Mouse (Mus musculus): Measurements from ENCODE around the gene Nbeal2. TPM values are rescaled to one million over a fixed set of nuclear protein-coding genes. Genes with fewer than 3 reads are reported as not detected.

The Nbeal2 gene
- polyA plus RNA-seq, 1 experiment from 2014 or later, result 2.6 TPM

DNA sequence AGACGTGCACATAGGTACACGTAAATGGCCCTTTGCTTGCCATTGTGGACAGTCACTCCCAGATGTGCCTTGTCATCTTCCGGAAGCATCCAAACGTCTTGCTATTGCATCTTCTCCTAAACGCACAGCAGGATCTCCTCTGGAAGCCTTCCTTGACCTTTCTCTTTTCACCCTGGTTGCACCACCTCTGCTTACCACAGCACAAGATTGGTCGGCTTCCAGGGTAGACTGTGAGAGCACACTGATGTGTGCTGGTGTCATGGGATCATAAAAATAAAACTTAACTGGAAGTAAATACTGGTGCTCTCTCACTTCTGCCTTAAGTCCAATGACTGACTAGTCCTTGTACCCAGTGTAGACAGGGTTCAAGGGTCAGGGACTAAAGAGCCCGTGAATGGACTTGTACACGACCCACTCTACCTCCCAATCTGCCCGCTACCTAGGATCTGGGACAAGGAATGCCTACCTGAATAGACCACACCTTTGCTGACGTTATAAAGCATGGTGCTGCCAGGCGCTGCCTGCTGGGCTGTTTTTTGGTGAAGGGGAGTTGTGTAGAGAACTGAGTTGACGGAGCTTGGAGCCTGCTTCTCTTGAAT, 31.2 kb downstream of the Nbeal2 start:
- ATAC-seq (ENCODE audit: low FRiP score, low read depth), result no peak
- H3K4me2 ChIP-seq (replicated peaks), result no peak overlapping the region
- peaks cover 22% of the 10 kb centered on the region for H3K4me1 ChIP-seq
- no peak overlapping the region for H3K27ac ChIP-seq (replicated peaks)
- no peak overlapping the region for H3K4me3 ChIP-seq
- H3K27me3 ChIP-seq, result peaks cover 13% of the 10 kb centered on the region; the same call in 1 of the 2 replicates
- no peak overlapping the region for H3K9ac ChIP-seq (replicated peaks)
- WGBS, result 89% methylated on average over 12 of the region's 12 CpGs
- no peaks in the 10 kb centered on the region for H3K9me3 ChIP-seq
- peaks cover 46% of the 10 kb centered on the region for H3K36me3 ChIP-seq

DNA sequence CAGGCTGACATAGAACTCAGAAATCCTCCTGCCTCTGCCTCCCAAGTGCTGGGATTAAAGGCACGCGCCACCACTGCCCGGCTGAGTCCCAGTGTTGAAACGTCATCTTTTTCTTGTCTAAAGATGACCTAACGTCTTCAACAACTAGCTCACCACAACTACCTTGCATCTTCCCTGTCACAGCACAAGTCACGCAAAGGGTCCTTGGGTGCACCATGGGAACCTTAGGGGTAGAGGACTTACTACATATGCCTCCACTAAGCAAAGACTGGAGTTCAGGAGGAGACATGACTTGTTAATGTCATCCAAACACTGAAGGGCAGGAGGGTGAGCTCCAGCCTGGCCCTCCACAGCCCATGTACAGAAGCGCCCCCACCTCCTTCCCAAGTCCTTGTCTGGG, 33.3 kb downstream of the Nbeal2 start:
- 94% methylated on average over 7 of the region's 7 CpGs for WGBS
- 0 out of 2 replicates have a peak, but pooled peaks cover 2% of the 10 kb centered on the region for H3K27me3 ChIP-seq
- no peaks in the 10 kb centered on the region for H3K9me3 ChIP-seq
- no peak overlapping the region for H3K4me2 ChIP-seq (replicated peaks)
- no peak for ATAC-seq (ENCODE audit: low FRiP score, low read depth)
- H3K27ac ChIP-seq (replicated peaks), result no peak overlapping the region
- H3K36me3 ChIP-seq, result peaks cover 66% of the 10 kb centered on the region
- no peak overlapping the region for H3K4me3 ChIP-seq
- H3K9ac ChIP-seq (replicated peaks), result no peak overlapping the region
- peaks cover 22% of the 10 kb centered on the region for H3K4me1 ChIP-seq

DNA sequence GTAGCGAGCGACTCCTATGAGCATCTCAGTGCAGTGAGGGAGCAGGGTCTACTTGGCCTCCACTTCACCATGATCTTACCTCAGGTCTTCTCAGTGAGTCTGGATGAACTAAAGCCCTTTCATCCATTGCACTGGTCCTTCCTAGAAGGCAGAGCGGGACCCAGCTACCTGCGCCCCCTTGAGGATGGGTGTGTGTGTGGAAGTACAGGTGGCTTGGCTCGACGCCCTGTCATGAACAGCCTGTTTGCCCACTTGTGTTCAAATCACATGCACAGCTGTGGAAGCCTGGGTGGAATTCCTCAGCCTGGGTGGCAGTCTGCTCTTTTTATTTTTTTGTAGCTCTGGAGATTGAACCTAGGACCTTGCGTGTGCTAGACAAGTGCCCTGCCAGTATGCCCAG, 33.8 kb downstream of the Nbeal2 start:
- Histone ChIP-seq H3K36me3 (peaks cover 71% of the 10 kb centered on the region), H3K9me3 (no peaks in the 10 kb centered on the region), H3K4me3 (no peak overlapping the region), H3K27ac (replicated peaks) (no peak overlapping the region), H3K4me2 (replicated peaks) (no peak overlapping the region), H3K4me1 (peaks cover 16% of the 10 kb centered on the region), H3K9ac (replicated peaks) (no peak overlapping the region), H3K27me3 (no peaks in the 10 kb centered on the region)
- 92% methylated on average over 7 of the region's 7 CpGs for WGBS
- ATAC-seq (ENCODE audit: low FRiP score, low read depth), result no peak

DNA sequence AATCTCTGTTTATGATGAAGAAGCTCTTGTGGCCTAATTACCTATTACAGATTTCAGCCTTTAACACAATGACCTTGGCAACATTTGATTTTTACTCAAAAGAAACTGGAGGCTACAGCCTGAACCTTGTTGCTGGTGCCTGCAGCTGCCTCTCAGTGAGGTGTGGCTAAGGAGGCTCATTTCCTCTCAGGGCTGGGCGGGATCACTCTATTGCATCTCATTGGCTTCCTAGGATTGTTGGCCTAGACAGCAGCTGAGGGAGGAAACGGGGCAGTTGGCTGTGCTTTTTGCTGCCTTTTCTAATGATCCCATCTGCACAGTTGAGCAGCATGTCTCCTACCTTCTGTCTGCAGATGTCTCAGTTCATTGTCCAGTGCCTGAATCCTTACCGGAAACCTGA, 36.9 kb downstream of the Nbeal2 start:
- no peak overlapping the region for H3K4me3 ChIP-seq
- 80% methylated on average over 3 of the region's 3 CpGs for WGBS
- H3K36me3 ChIP-seq, result peaks cover 88% of the 10 kb centered on the region
- H3K4me2 ChIP-seq (replicated peaks), result no peak overlapping the region
- no peaks in the 10 kb centered on the region for H3K27me3 ChIP-seq
- no peak for ATAC-seq (ENCODE audit: low FRiP score, low read depth)
- H3K9ac ChIP-seq (replicated peaks), result no peak overlapping the region
- H3K4me1 ChIP-seq, result no peaks in the 10 kb centered on the region
- no peaks in the 10 kb centered on the region for H3K9me3 ChIP-seq
- H3K27ac ChIP-seq (replicated peaks), result no peak overlapping the region

DNA sequence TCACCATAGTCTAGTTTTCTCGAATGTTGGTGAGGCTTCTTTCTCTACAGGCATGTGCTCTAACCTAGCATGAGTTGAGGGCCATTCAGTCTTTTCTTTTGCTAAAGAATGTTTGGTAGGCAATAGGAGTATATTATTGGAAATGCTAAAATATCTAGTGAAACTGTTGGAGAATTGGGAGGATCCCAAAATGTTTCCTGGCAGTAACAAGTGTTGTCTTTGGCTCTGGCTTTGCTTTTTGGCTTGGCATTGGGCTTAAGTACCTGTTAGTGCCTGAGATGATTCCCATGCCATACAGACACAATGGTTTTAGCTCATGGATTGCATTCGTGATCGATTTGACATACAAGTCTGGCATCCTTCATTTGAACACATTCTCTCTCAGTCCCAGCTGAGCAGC, 42.5 kb downstream of the Nbeal2 start:
- H3K9me3 ChIP-seq, result no peaks in the 10 kb centered on the region
- no peak for ATAC-seq (ENCODE audit: low FRiP score, low read depth)
- no peak overlapping the region for H3K27ac ChIP-seq (replicated peaks)
- no peaks in the 10 kb centered on the region for H3K27me3 ChIP-seq
- H3K4me1 ChIP-seq, result no peaks in the 10 kb centered on the region
- no peak overlapping the region for H3K4me3 ChIP-seq
- no peak overlapping the region for H3K4me2 ChIP-seq (replicated peaks)
- peaks cover 62% of the 10 kb centered on the region for H3K36me3 ChIP-seq
- 86% methylated on average over 3 of the region's 3 CpGs for WGBS
- no peak overlapping the region for H3K9ac ChIP-seq (replicated peaks)

DNA sequence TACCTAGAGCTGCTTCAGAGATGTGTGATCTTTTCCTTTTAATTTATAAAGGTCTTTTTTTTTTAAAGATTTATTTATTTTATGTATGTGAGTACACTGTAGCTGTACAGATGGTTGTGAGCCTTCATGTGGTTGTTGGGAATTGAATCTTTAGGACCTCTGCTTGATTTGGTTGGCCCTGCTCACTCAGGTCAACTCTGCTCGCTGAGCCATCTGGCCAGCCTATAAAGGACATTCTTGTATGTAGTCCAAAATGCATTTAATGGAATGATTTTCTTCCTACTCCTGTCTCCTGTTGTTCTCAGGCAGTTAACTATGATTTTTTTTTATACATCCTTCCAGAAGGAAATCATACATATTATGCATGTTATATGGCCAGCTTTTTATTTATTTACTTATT, 70.4 kb downstream of the Nbeal2 start:
- no peaks in the 10 kb centered on the region for H3K4me1 ChIP-seq

DNA sequence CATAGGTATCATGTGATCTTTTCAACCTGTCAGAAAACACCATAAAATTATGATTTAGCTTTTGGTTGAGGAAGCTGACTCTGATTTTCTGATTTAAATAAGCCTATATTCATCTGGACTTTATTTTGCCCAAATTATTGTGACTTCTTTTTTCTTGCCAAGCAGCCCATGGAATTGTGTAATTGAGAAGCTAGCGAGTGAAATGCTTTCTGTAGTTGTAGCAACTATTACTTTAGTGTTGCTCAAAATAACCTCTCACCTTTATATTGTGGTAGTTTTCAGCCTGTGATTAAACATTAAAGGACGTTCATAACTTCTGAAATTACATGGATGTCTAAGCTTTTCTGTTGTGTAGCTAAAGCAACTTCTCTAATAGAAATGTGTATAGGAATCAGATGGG, 71.8 kb downstream of the Nbeal2 start:
- H3K36me3 ChIP-seq, result peaks cover 26% of the 10 kb centered on the region
- WGBS, result 93% methylated on average over 2 of the region's 2 CpGs
- no peak overlapping the region for H3K27ac ChIP-seq (replicated peaks)

More for the DNA sequence above, 70.4 kb downstream of the Nbeal2 start:
- Histone ChIP-seq H3K4me3 (no peak overlapping the region), H3K4me2 (replicated peaks) (no peak overlapping the region), H3K27ac (replicated peaks) (no peak overlapping the region), H3K9me3 (no peaks in the 10 kb centered on the region), H3K27me3 (no peaks in the 10 kb centered on the region), H3K36me3 (peaks cover 17% of the 10 kb centered on the region; the same call in 1 of the 2 replicates), H3K9ac (replicated peaks) (no peak overlapping the region)
- no peak for ATAC-seq (ENCODE audit: low FRiP score, low read depth)
- WGBS, result 100% methylated on average over 1 of the region's 1 CpGs

More for the DNA sequence above, 71.8 kb downstream of the Nbeal2 start:
- ATAC-seq (ENCODE audit: low FRiP score, low read depth), result no peak
- H3K4me3 ChIP-seq, result no peak overlapping the region
- H3K4me2 ChIP-seq (replicated peaks), result no peak overlapping the region
- no peaks in the 10 kb centered on the region for H3K4me1 ChIP-seq
- no peaks in the 10 kb centered on the region for H3K27me3 ChIP-seq
- no peaks in the 10 kb centered on the region for H3K9me3 ChIP-seq
- H3K9ac ChIP-seq (replicated peaks), result no peak overlapping the region

Small RNA genes lying within 50 kb of the gene (microRNA-seq; reads per million reads assigned to microRNA genes)
- not detected for gene Mir8107

Other genes starting within 250 kb of the Nbeal2 start
- 18.2 and 21.5 TPM in 2 replicates for gene Ptpn23, start 245.9 kb downstream of the Nbeal2 start, polyA plus RNA-seq (2016; fragmentation: Nextera tagmentation; extraction: Ambion mirVana)
- gene Ngp, start 234.4 kb downstream of the Nbeal2 start, polyA plus RNA-seq (2016; fragmentation: Nextera tagmentation; extraction: Ambion mirVana), result 1.1 and 2.8 TPM in 2 replicates
- 11.9 and 12.2 TPM in 2 replicates for gene Klhl18, start 177.5 kb downstream of the Nbeal2 start, polyA plus RNA-seq (2016; fragmentation: Nextera tagmentation; extraction: Ambion mirVana)
- 1.4 and 1.7 TPM in 2 replicates for gene Kif9, start 177.2 kb downstream of the Nbeal2 start, polyA plus RNA-seq (2016; fragmentation: Nextera tagmentation; extraction: Ambion mirVana)
- 44.7 and 48.8 TPM in 2 replicates for gene Setd2, start 121.6 kb downstream of the Nbeal2 start, polyA plus RNA-seq (2016; fragmentation: Nextera tagmentation; extraction: Ambion mirVana)
- 41.0 and 44.6 TPM in 2 replicates for gene Nradd, start 29.7 kb downstream of the Nbeal2 start, polyA plus RNA-seq (2016; fragmentation: Nextera tagmentation; extraction: Ambion mirVana)
- gene Ccdc12, start 2.3 kb upstream of the Nbeal2 start, polyA plus RNA-seq (2016; fragmentation: Nextera tagmentation; extraction: Ambion mirVana), result 132 and 136 TPM in 2 replicates
- 1.2 and 1.3 TPM in 2 replicates for gene Myl3, start 87.7 kb upstream of the Nbeal2 start, polyA plus RNA-seq (2016; fragmentation: Nextera tagmentation; extraction: Ambion mirVana)
- 32.8 and 35.7 TPM in 2 replicates for gene Pth1r, start 93.0 kb upstream of the Nbeal2 start, polyA plus RNA-seq (2016; fragmentation: Nextera tagmentation; extraction: Ambion mirVana)
- not detected in 2 replicates for gene Prss42, start 144.0 kb upstream of the Nbeal2 start, polyA plus RNA-seq (2016; fragmentation: Nextera tagmentation; extraction: Ambion mirVana)
- gene Prss44, start 159.8 kb upstream of the Nbeal2 start, polyA plus RNA-seq (2016; fragmentation: Nextera tagmentation; extraction: Ambion mirVana), result not detected in 2 replicates
- not detected in 2 replicates for gene Prss43, start 172.5 kb upstream of the Nbeal2 start, polyA plus RNA-seq (2016; fragmentation: Nextera tagmentation; extraction: Ambion mirVana)
- not detected in 2 replicates for gene Prss45, start 180.4 kb upstream of the Nbeal2 start, polyA plus RNA-seq (2016; fragmentation: Nextera tagmentation; extraction: Ambion mirVana)
- not detected in 2 replicates for gene Prss46, start 190.3 kb upstream of the Nbeal2 start, polyA plus RNA-seq (2016; fragmentation: Nextera tagmentation; extraction: Ambion mirVana)
- 0.21 TPM in 1 of 2 replicates, not detected in the other for gene Prss50, start 203.8 kb upstream of the Nbeal2 start, polyA plus RNA-seq (2016; fragmentation: Nextera tagmentation; extraction: Ambion mirVana)
- 0.88 and 1.3 TPM in 2 replicates for gene Als2cl, start 225.7 kb upstream of the Nbeal2 start, polyA plus RNA-seq (2016; fragmentation: Nextera tagmentation; extraction: Ambion mirVana)
- gene Tmie, start 226.0 kb upstream of the Nbeal2 start, polyA plus RNA-seq (2016; fragmentation: Nextera tagmentation; extraction: Ambion mirVana), result 0.17 and 0.24 TPM in 2 replicates